Mouse (Mus musculus) liver, embryonic 12.5 days (tissue): ENCODE results near the gene R3hdm4. TPM values are rescaled to one million over a fixed set of nuclear protein-coding genes. Genes with fewer than 3 reads are reported as not detected.
A peak's percentile ranks its signal among the peaks of the same experiment; 100 is the strongest.

ENCODE experiments used
- ATAC-seq: fragments of 200-750 bp; cut with Nextera tagmentation; 2 replicates; pipeline ENCODE4 v1.8.0; 2017; ENCODE audit warnings: moderate number of reproducible peaks, mild to moderate bottlenecking, moderate library complexity
- H3K27ac ChIP-seq: fragments of 300-500 bp; sonication (generic); 2 replicates; pipeline ENCODE4 v1.5.1; 2016; ENCODE audit warnings: mild to moderate bottlenecking
- H3K27me3 ChIP-seq: fragments of 300-500 bp; sonication (generic); replicated peaks from 2 replicates; pipeline ENCODE4 v1.6.1; 2016; ENCODE audit warnings: mild to moderate bottlenecking, moderate library complexity
- H3K36me3 ChIP-seq: fragments of 300-500 bp; sonication (generic); 2 replicates; pipeline ENCODE4 v1.6.1; 2016; ENCODE audit warnings: mild to moderate bottlenecking, moderate library complexity
- H3K4me1 ChIP-seq: fragments of 300-500 bp; sonication (generic); 2 replicates; pipeline ENCODE4 v1.6.1; 2016
- H3K4me2 ChIP-seq: fragments of 300-500 bp; sonication (generic); 2 replicates; pipeline ENCODE4 v1.6.1; 2016; ENCODE audit warnings: mild to moderate bottlenecking, moderate library complexity
- H3K4me3 ChIP-seq: fragments of 300-500 bp; sonication (generic); 2 replicates; pipeline ENCODE4 v1.5.1; 2016; ENCODE audit warnings: mild to moderate bottlenecking, moderate library complexity
- H3K9ac ChIP-seq: fragments of 300-500 bp; sonication (generic); 2 replicates; pipeline ENCODE4 v1.6.1; 2016; ENCODE audit warnings: mild to moderate bottlenecking, moderate library complexity
- H3K9me3 ChIP-seq: fragments of 300-500 bp; sonication (generic); replicated peaks from 2 replicates; pipeline ENCODE4 v1.6.1; 2016; ENCODE audit warnings: mild to moderate bottlenecking, moderate library complexity
- WGBS: fragments of 180-500 bp; shearing (Covaris S2); methylation state at CpG from one replicate; pipeline ENCODE4 v1.1.7; 2016; ENCODE audit not compliant: insufficient replicate concordance; 5-methylcytosine and 5-hydroxymethylcytosine counted together
- polyA plus RNA-seq: library from polyadenylated mRNA; unstranded; fragments of >200 nt; fragmentation: Nextera tagmentation; extraction: Ambion mirVana; gene quantifications from 2 replicates; pipeline ENCODE4 v1.2.1, GENCODE M21; 2016

Gene R3hdm4
- polyA plus RNA-seq, 1 experiment from 2014 or later = 67.5 TPM

- ATAC-seq = no peak
- Histone ChIP-seq H3K36me3 (no peaks in the 10 kb centered on the region), H3K4me3 (peak overlapping the region; percentile 56), H3K27me3 (peaks cover 46% of the 10 kb centered on the region), H3K4me1 (peaks cover 34% of the 10 kb centered on the region), H3K27ac (no peak overlapping the region), H3K4me2 (peak overlapping the region; percentile 81), H3K9ac (no peak overlapping the region), H3K9me3 (no peaks in the 10 kb centered on the region)
- WGBS = 10% methylated on average over 6 of the region's 6 CpGs
Observed at GRCm38 (mm10) chr10:79873313-79873712, 47.7 kb downstream of the R3hdm4 start.

GRCm38 (mm10) chr10:79872862-79873261 lies 48.1 kb downstream of the R3hdm4 start:
- no peaks in the 10 kb centered on the region for H3K9me3 ChIP-seq
- H3K27me3 ChIP-seq = peaks cover 46% of the 10 kb centered on the region
- no peak overlapping the region for H3K9ac ChIP-seq
- H3K27ac ChIP-seq = no peak overlapping the region
- H3K36me3 ChIP-seq = no peaks in the 10 kb centered on the region
- WGBS = 37% methylated on average over 3 of the region's 3 CpGs
- peaks cover 29% of the 10 kb centered on the region for H3K4me1 ChIP-seq
- peak overlapping the region; percentile 81 for H3K4me2 ChIP-seq
- no peak for ATAC-seq
- no peak overlapping the region for H3K4me3 ChIP-seq

- Histone ChIP-seq H3K27me3 (peaks cover 46% of the 10 kb centered on the region), H3K4me2 (no peak overlapping the region), H3K4me1 (peaks cover 19% of the 10 kb centered on the region), H3K9ac (no peak overlapping the region), H3K36me3 (no peaks in the 10 kb centered on the region), H3K4me3 (no peak overlapping the region), H3K27ac (no peak overlapping the region), H3K9me3 (no peaks in the 10 kb centered on the region)
- WGBS = 82% methylated on average over 8 of the region's 8 CpGs
- no peak for ATAC-seq
Observed at GRCm38 (mm10) chr10:79871845-79872244, 49.2 kb downstream of the R3hdm4 start.

- Histone ChIP-seq H3K27me3 (peaks cover 4% of the 10 kb centered on the region; the same call in 1 of the 2 replicates), H3K36me3 (peaks cover 47% of the 10 kb centered on the region), H3K4me3 (no peak overlapping the region), H3K9me3 (no peaks in the 10 kb centered on the region), H3K4me2 (no peak overlapping the region), H3K4me1 (peaks cover 10% of the 10 kb centered on the region; the same call in 1 of the 2 replicates), H3K27ac (no peak overlapping the region), H3K9ac (no peak overlapping the region)
- 75% methylated on average over 11 of the region's 11 CpGs for WGBS
- no peak for ATAC-seq
Observed at GRCm38 (mm10) chr10:79866601-79867000, 54.4 kb downstream of the R3hdm4 start.

- Histone ChIP-seq H3K27ac (0 out of 2 replicates have a peak overlapping the region, but pooled peaks have one; percentile 39), H3K4me2 (no peak overlapping the region), H3K9ac (no peak overlapping the region), H3K9me3 (no peaks in the 10 kb centered on the region), H3K4me3 (no peak overlapping the region), H3K27me3 (no peaks in the 10 kb centered on the region), H3K4me1 (peaks cover 10% of the 10 kb centered on the region; the same call in 1 of the 2 replicates), H3K36me3 (peaks cover 55% of the 10 kb centered on the region)
- ATAC-seq = peak; percentile 31; the same call in 1 of the 2 replicates
- 72% methylated on average over 19 of the region's 19 CpGs for WGBS
Observed at GRCm38 (mm10) chr10:79865801-79866295, 55.2 kb downstream of the R3hdm4 start.

GRCm38 (mm10) chr10:79865189-79865601 lies 55.8 kb downstream of the R3hdm4 start:
- Histone ChIP-seq H3K4me2 (no peak overlapping the region), H3K4me3 (no peak overlapping the region), H3K27me3 (no peaks in the 10 kb centered on the region), H3K4me1 (peaks cover 10% of the 10 kb centered on the region; the same call in 1 of the 2 replicates), H3K27ac (peak overlapping the region; percentile 39), H3K9ac (no peak overlapping the region), H3K9me3 (no peaks in the 10 kb centered on the region), H3K36me3 (peaks cover 61% of the 10 kb centered on the region)
- no peak; the same call in 1 of the 2 replicates for ATAC-seq
- 57% methylated on average over 12 of the region's 12 CpGs for WGBS

GRCm38 (mm10) chr10:79864351-79865188 lies 56.4 kb downstream of the R3hdm4 start:
- H3K27me3 ChIP-seq = no peaks in the 10 kb centered on the region
- H3K27ac ChIP-seq = peak overlapping the region; percentile 39
- no peaks in the 10 kb centered on the region for H3K9me3 ChIP-seq
- no peak overlapping the region for H3K9ac ChIP-seq
- no peak overlapping the region for H3K4me2 ChIP-seq
- ATAC-seq = no peak; the same call in 1 of the 2 replicates
- WGBS = 55% methylated on average over 10 of the region's 10 CpGs
- peaks cover 14% of the 10 kb centered on the region for H3K4me1 ChIP-seq
- no peak overlapping the region for H3K4me3 ChIP-seq
- peaks cover 67% of the 10 kb centered on the region for H3K36me3 ChIP-seq

- H3K4me2 ChIP-seq = no peak overlapping the region
- peaks cover 28% of the 10 kb centered on the region for H3K4me1 ChIP-seq
- H3K9ac ChIP-seq = no peak overlapping the region
- peaks cover 84% of the 10 kb centered on the region for H3K36me3 ChIP-seq
- no peaks in the 10 kb centered on the region for H3K27me3 ChIP-seq
- H3K4me3 ChIP-seq = no peak overlapping the region
- no peak overlapping the region for H3K27ac ChIP-seq
- WGBS = 79% methylated on average over 10 of the region's 10 CpGs
- no peak for ATAC-seq
- H3K9me3 ChIP-seq = no peaks in the 10 kb centered on the region
Observed at GRCm38 (mm10) chr10:79862925-79863324, 58.1 kb downstream of the R3hdm4 start.

- no peak overlapping the region for H3K4me2 ChIP-seq
- H3K9me3 ChIP-seq = no peaks in the 10 kb centered on the region
- no peak overlapping the region for H3K4me3 ChIP-seq
- H3K27ac ChIP-seq = no peak overlapping the region
- H3K27me3 ChIP-seq = no peaks in the 10 kb centered on the region
- no peak overlapping the region for H3K9ac ChIP-seq
- 86% methylated on average over 23 of the region's 23 CpGs for WGBS
- H3K36me3 ChIP-seq = peaks cover 91% of the 10 kb centered on the region
- no peak for ATAC-seq
- H3K4me1 ChIP-seq = peaks cover 35% of the 10 kb centered on the region
Observed at GRCm38 (mm10) chr10:79862049-79862788, 58.8 kb downstream of the R3hdm4 start.

- Histone ChIP-seq H3K9me3 (no peaks in the 10 kb centered on the region), H3K9ac (no peak overlapping the region), H3K4me3 (no peak overlapping the region), H3K27me3 (no peaks in the 10 kb centered on the region), H3K27ac (0 out of 2 replicates have a peak overlapping the region, but pooled peaks have one; percentile 8), H3K4me2 (no peak overlapping the region), H3K4me1 (peaks cover 43% of the 10 kb centered on the region), H3K36me3 (peaks cover 98% of the 10 kb centered on the region)
- 87% methylated on average over 25 of the region's 25 CpGs for WGBS
- ATAC-seq = no peak
Observed at GRCm38 (mm10) chr10:79861230-79862048, 59.6 kb downstream of the R3hdm4 start.
